Mouse (Mus musculus) right cerebral cortex, postnatal 10 days (tissue): ENCODE measurements around the gene Paqr4.

Source experiments
- DNase-seq, 2 experiments: peaks; one replicate each; pipeline ENCODE4 v3.0.0; 2021; ENCODE audit warnings: low spot score in 2 of 2

Paqr4 gene

GRCm38 (mm10) chr17:23725999-23726757 lies 14.5 kb downstream of the Paqr4 start, which contains the start of gene Pkmyt1:
Gene Pkmyt1, plus strand, starts transcription at chr17:23726336.
- peak; percentile 95 to 96 for DNase-seq

- DNase-seq: no peak
These were observed 15.2 kb downstream of the Paqr4 start for GRCm38 (mm10) chr17:23725477-23725876.

- DNase-seq: no peak
These were observed 18.1 kb downstream of the Paqr4 start, which contains the start of gene 1520401A03Rik for GRCm38 (mm10) chr17:23722376-23723125. Gene 1520401A03Rik, minus strand, starts transcription at chr17:23722783.

GRCm38 (mm10) chr17:23721886-23722285 lies 18.8 kb downstream of the Paqr4 start:
- no peak for DNase-seq

GRCm38 (mm10) chr17:23719455-23719854 lies 21.2 kb downstream of the Paqr4 start:
- DNase-seq: no peak

- no peak for DNase-seq
These were observed 23.7 kb downstream of the Paqr4 start for GRCm38 (mm10) chr17:23717003-23717402.

- peak; percentile 79 to 84 for DNase-seq
These were observed 34.5 kb downstream of the Paqr4 start for GRCm38 (mm10) chr17:23706212-23706611.

GRCm38 (mm10) chr17:23705525-23706104 lies 35.1 kb downstream of the Paqr4 start:
- DNase-seq: no peak

GRCm38 (mm10) chr17:23704741-23705140 lies 35.9 kb downstream of the Paqr4 start:
- DNase-seq: peak; percentile 61 to 68

GRCm38 (mm10) chr17:23703301-23703700 lies 37.4 kb downstream of the Paqr4 start:
- DNase-seq: peak; percentile 34 to 42

- DNase-seq: peak; percentile 95 to 96
These were observed 40.6 kb downstream of the Paqr4 start for GRCm38 (mm10) chr17:23700079-23700478.

GRCm38 (mm10) chr17:23699131-23700077 lies 41.3 kb downstream of the Paqr4 start:
- DNase-seq: peak in 1 of 2 experiments; percentile 37

- no peak for DNase-seq
These were observed 44.9 kb downstream of the Paqr4 start for GRCm38 (mm10) chr17:23695801-23696200.

GRCm38 (mm10) chr17:23694491-23694890 lies 46.2 kb downstream of the Paqr4 start:
- no peak for DNase-seq
